Mouse (Mus musculus) heart, postnatal 4 days (tissue): ENCODE results near the gene Ipo9. TPM values are rescaled to one million over a fixed set of nuclear protein-coding genes. Genes with fewer than 3 reads are reported as not detected.

Source experiments
- DNase-seq: peaks from one replicate; pipeline ENCODE4 v3.0.0; 2021
- microRNA-seq, 2 experiments: library from miRNA; unstranded; fragments of <30 nt; microRNA quantifications; one replicate each; pipeline ENCODE4 v1.2.0; 2021 to 2022
- total RNA-seq, 2 experiments: library from RNA; stranded (reverse); gene quantifications; 2 replicates each; pipeline ENCODE4 v1.2.3; 2021

Ipo9 gene
- total RNA-seq, 2 experiments from 2014 or later: 95.5 to 116 TPM

DNA sequence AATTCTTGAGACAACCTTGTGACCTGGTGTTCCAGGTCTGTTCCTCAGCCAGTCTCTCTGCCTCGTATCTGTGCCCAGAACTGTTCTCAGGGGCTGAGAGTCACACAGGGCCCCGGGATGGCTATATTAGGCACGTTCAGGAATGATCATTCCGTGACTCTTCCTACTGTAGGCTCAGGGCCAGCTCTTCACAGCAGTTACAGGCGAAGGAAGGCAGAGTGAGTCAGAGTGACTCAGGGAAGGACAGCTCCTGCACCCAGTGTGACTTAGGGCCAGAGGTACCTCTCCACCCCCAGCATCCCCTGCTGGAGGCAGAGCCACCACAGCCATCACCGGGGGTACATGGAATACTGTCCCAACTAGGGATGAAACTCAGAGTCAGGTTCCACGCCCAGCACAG, 63.3 kb downstream of the Ipo9 start:
- no peak for DNase-seq

DNA sequence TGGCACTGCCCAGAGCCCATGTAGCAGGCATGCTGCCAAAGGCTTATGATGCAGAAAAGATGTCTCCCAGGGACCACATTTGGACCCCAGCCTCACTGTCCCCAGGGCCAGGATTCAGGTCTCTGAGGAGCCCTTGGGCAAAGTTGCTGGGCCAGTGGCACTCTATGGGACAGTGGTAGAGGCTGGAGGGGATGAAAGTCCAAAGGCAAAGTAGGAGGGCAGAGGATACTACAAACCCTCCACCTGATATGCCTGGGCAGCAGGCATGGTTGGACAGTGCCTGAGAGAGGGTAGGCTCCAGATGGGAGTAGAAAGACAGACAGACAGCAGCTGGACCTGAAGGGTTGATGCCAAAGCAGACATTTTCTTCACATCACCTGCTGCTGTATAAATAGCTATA, 63.9 kb downstream of the Ipo9 start:
- DNase-seq: no peak

DNA sequence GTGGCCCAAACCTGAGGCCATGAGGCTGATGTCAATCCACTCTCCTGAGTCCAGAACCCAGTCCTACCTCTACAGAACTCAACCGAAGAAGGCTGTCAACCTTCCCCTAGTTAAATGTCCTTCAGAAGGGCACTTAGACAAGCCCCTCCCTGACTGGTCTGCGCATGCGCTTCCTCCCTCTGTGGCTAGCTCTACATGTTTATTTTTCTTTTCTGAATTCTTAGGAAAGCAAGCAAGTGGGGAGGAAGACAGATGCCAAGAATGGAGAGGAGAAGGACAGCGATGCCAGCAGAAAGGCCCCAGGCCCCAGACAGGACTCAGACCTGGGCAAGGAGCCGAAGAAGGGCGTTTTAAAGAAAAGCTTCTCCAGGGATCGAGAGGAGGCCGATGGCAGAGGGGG, 66.9 kb downstream of the Ipo9 start:
- DNase-seq: no peak

DNA sequence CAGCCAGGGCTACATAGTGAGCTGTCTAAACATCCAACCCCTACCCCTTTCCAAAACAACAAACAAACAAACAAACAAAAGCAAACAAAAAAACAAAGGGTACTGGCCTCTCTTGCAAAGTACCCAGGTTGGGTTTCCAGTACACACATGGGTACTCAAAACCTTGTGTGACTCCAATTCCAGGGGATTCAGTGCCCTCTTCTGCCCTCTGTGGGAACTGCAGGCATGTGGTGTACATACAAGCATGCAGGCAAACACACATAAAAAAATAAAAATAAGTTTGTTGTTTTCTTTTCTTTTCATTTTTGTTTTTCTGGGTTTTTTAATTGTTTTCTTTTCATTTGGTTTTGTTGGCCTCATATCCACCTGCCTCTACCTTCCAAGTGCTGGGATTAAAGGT, 68.2 kb downstream of the Ipo9 start:
- DNase-seq: no peak

DNA sequence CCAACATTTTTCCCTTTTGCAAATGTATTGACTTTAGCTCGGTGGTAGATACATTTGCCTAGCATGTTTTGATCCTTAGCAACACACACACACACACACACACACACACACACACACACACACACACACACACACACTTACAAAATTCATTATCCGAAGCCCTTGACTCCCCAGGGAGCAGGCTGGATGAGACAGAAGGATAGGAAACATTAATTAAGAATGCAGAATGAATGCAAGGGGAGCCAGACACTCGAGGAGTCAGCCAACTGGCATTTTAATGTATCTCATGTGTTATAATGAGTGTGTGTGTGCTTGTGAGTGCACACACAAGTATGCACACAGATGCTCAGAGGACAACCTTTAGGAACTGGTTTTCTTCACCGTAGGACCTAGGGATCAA, 68.8 kb downstream of the Ipo9 start:
- DNase-seq: no peak

DNA sequence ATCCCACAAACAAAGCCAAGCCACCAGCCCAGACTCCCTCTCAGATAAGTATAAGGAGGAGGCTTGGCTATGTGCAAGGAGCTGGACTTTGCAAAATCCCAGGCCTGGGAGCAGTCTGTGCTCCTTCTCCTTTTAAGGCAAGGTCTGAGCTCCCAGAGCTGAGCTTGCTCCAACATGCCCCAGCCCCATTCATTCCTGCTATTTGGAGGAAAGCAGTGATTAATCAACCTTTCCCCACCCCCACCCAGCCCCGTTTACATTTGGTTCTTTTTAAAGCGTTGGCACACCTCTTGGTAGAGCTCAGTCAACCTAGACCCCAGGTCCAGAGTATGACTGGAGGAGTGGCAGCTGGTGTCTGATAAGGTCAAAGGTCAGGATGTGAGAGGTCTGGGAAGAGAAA, 71.2 kb downstream of the Ipo9 start:
- no peak for DNase-seq

DNA sequence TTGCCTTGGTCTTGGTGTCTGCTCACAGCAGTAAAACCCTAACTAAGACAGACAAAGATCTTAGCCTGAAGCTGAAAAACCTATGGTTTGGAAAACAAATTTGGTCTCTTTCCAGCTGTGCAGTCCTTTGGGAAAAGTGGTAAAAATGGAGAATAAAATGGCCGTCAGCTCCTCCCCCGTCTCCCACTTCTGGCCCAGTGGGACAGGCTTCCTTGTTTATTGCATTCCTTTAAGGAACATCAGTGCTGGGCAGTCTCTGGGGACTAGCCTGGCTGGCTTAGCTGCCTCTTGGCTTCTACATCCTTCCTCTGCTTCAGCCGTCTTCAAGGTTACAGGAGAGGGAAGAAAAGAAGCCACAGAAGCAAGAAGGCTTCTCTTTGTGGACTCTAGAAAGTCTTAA, 78.3 kb downstream of the Ipo9 start:
- peak; percentile 41 for DNase-seq

DNA sequence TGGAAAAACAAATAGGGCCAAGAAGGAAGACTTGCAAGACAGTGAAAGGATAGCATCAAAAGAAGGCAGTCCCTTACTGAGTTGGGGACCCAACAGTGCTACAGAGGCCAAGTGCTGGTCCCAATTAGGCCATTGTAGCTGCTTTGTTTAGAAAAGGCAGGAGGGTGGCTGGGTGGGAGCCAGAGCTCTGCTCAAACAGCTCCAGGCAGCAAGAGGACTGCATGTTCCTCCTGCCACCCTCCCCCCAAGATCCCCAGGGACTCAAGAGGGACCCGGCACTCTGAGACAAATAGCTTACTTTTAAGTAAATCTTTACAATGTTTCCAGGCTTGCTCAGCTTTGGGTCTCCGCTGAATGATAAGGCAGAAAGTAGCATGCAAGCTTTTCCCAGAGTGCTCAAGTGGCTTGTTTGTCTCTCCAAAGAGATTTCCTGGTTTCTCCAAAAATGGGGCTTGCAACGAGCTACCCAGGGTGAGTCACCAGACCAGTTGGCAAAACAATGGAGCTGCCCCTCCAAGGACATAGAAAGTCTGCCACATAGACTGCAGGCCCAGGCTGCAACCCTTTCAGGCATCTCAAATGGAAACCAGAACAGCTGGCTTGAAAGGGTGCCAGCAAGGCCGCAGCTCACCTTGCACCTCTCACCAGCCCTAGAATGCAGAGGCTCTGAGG, 82.7 kb downstream of the Ipo9 start:
- peak; percentile 44 for DNase-seq

DNA sequence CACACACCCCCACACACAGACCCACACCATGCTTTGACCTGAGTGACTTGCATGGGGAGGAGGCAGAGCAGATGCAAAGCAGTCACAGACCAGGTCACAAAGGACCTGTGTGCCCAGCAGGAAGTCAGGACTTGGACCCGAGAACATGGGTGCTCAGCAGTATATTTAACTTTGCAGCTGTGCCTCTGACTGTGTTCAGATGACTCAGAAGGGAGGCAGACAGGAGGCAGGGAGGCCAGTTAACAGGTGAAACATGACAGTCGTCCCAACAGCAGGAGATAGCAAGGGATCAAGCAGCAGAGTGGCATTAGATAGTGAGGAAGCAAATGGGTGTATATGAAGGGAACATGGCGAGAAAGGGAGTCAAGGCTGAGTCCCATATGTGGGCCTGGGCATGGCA, 83.4 kb downstream of the Ipo9 start:
- no peak for DNase-seq

DNA sequence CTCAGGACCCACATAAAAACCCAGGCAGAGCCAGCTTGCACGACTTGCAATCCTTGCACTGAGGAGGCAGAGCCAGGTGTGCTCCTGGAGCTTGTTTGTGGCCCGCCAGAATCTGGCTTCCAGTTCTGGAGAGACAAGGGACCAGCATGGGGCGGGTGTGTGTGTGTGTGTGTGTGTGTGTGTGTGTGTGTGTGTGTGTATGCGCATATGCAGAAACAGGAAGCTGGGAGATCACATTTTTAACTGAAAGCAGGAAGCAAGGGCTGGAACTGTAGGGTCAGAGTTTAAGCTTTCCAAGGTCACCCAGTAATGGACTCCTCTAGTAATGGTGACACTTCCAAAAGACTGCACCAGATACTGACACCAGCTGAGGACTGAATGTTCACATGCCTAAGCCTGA, 86.3 kb downstream of the Ipo9 start:
- DNase-seq: no peak

DNA sequence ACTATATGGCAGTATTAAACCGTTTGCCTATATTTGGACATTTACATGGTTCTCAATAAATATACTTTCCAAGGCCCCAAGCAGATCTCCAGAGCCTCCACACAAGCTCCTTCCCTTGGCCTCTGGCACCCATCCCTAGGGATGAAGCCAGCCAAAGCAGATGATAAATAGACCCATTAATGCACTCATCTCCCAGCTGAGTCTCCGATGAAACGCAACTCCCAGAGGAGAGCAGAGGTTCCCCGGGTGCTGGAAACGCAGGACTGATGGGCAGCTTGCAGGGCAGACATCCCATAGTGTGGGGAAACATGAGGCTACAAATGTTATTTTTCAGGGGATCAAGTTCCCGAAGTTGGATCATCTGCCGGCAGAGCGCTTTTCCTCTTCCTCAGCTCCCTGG, 88.4 kb downstream of the Ipo9 start:
- DNase-seq: no peak

Small RNA genes within 50 kb of the gene (microRNA-seq; reads per million reads assigned to microRNA genes)
- 4.5 to 5.9 reads per million in 2 experiments for gene Mir1231

Other genes starting within 250 kb of the Ipo9 start
- under 1 TPM; 0.50 to 0.74 TPM for gene Elf3, start 171.9 kb downstream of the Ipo9 start, total RNA-seq
- 10 to 100 TPM; 18.9 to 23.3 TPM for gene Rnpep, start 146.4 kb downstream of the Ipo9 start, total RNA-seq
- 100 to 1,000 TPM; 392 to 414 TPM for gene Timm17a, start 116.7 kb downstream of the Ipo9 start, total RNA-seq
- 1 to 10 TPM; 1.4 to 1.6 TPM for gene Lmod1, start 105.7 kb downstream of the Ipo9 start, total RNA-seq
- gene Shisa4, start 55.3 kb downstream of the Ipo9 start, total RNA-seq: 10 to 100 TPM; 14.2 to 14.4 TPM
- gene Nav1, start 176.8 kb upstream of the Ipo9 start, total RNA-seq: 10 to 100 TPM; 53.9 to 54.8 TPM